Mouse (Mus musculus): Measurements from ENCODE around the gene Sel1l3. TPM values are rescaled to one million over a fixed set of nuclear protein-coding genes. Genes with fewer than 3 reads are reported as not detected.
A peak's percentile ranks its signal among the peaks of the same experiment; 100 is the strongest.

Sel1l3 gene
- polyA plus RNA-seq, 1 experiment, result 47.7 TPM

- Histone ChIP-seq H3K4me3 (ENCODE audit: insufficient read depth, low read length) (no peak overlapping the region), H3K27ac (ENCODE audit: insufficient read depth, low read length) (no peak overlapping the region), H3K4me1 (ENCODE audit: control insufficient read depth, insufficient read depth, low read length) (peaks cover 3% of the 10 kb centered on the region; the same call in 1 of the 2 replicates)
- no peak for TF ChIP-seq CTCF (IDR thresholded peaks at IDR 0.05; ENCODE audit: extremely low read depth, insufficient read depth, low read length)
- TF ChIP-seq POLR2A (IDR thresholded peaks at IDR 0.05; ENCODE audit: extremely low read depth, insufficient read depth, low read length), result no peak
These were observed 7.2 kb downstream of the Sel1l3 start for GRCm38 (mm10) chr5:53206575-53206974.

GRCm38 (mm10) chr5:53202748-53203147 lies 11.0 kb downstream of the Sel1l3 start:
- Histone ChIP-seq H3K4me3 (ENCODE audit: insufficient read depth, low read length) (no peak overlapping the region), H3K4me1 (ENCODE audit: control insufficient read depth, insufficient read depth, low read length) (0 out of 2 replicates have a peak, but pooled peaks cover 3% of the 10 kb centered on the region), H3K27ac (ENCODE audit: insufficient read depth, low read length) (no peak overlapping the region)
- TF ChIP-seq POLR2A (IDR thresholded peaks at IDR 0.05; ENCODE audit: extremely low read depth, insufficient read depth, low read length) (no peak), CTCF (IDR thresholded peaks at IDR 0.05; ENCODE audit: extremely low read depth, insufficient read depth, low read length) (no peak)

- Histone ChIP-seq H3K27ac (ENCODE audit: insufficient read depth, low read length) (no peak overlapping the region), H3K4me3 (ENCODE audit: insufficient read depth, low read length) (no peak overlapping the region), H3K4me1 (ENCODE audit: control insufficient read depth, insufficient read depth, low read length) (peaks cover 7% of the 10 kb centered on the region)
- no peak for TF ChIP-seq CTCF (IDR thresholded peaks at IDR 0.05; ENCODE audit: extremely low read depth, insufficient read depth, low read length)
- no peak for TF ChIP-seq POLR2A (IDR thresholded peaks at IDR 0.05; ENCODE audit: extremely low read depth, insufficient read depth, low read length)
These were observed 12.9 kb downstream of the Sel1l3 start for GRCm38 (mm10) chr5:53200825-53201224.

- TF ChIP-seq POLR2A (IDR thresholded peaks at IDR 0.05; ENCODE audit: extremely low read depth, insufficient read depth, low read length), result no peak
- TF ChIP-seq CTCF (IDR thresholded peaks at IDR 0.05; ENCODE audit: extremely low read depth, insufficient read depth, low read length), result no peak
- Histone ChIP-seq H3K4me3 (ENCODE audit: insufficient read depth, low read length) (no peak overlapping the region), H3K27ac (ENCODE audit: insufficient read depth, low read length) (no peak overlapping the region), H3K4me1 (ENCODE audit: control insufficient read depth, insufficient read depth, low read length) (peaks cover 12% of the 10 kb centered on the region)
These were observed 15.3 kb downstream of the Sel1l3 start for GRCm38 (mm10) chr5:53198408-53198807.

- H3K4me3 ChIP-seq (ENCODE audit: insufficient read depth, low read length), result no peak overlapping the region
- peaks cover 14% of the 10 kb centered on the region for H3K4me1 ChIP-seq (ENCODE audit: control insufficient read depth, insufficient read depth, low read length)
- H3K27ac ChIP-seq (ENCODE audit: insufficient read depth, low read length), result no peak overlapping the region
- TF ChIP-seq CTCF (IDR thresholded peaks at IDR 0.05; ENCODE audit: extremely low read depth, insufficient read depth, low read length) (no peak), POLR2A (IDR thresholded peaks at IDR 0.05; ENCODE audit: extremely low read depth, insufficient read depth, low read length) (no peak)
These were observed 17.2 kb downstream of the Sel1l3 start for GRCm38 (mm10) chr5:53196387-53197088.

GRCm38 (mm10) chr5:53194841-53195240 lies 18.9 kb downstream of the Sel1l3 start:
- H3K4me1 ChIP-seq (ENCODE audit: control insufficient read depth, insufficient read depth, low read length), result peaks cover 15% of the 10 kb centered on the region
- no peak overlapping the region for H3K4me3 ChIP-seq (ENCODE audit: insufficient read depth, low read length)
- H3K27ac ChIP-seq (ENCODE audit: insufficient read depth, low read length), result no peak overlapping the region
- TF ChIP-seq POLR2A (IDR thresholded peaks at IDR 0.05; ENCODE audit: extremely low read depth, insufficient read depth, low read length) (no peak), CTCF (IDR thresholded peaks at IDR 0.05; ENCODE audit: extremely low read depth, insufficient read depth, low read length) (no peak)

- TF ChIP-seq CTCF (IDR thresholded peaks at IDR 0.05; ENCODE audit: extremely low read depth, insufficient read depth, low read length), result no peak
- TF ChIP-seq POLR2A (IDR thresholded peaks at IDR 0.05; ENCODE audit: extremely low read depth, insufficient read depth, low read length), result no peak
- no peak overlapping the region for H3K4me3 ChIP-seq (ENCODE audit: insufficient read depth, low read length)
- peaks cover 15% of the 10 kb centered on the region for H3K4me1 ChIP-seq (ENCODE audit: control insufficient read depth, insufficient read depth, low read length)
- peak overlapping the region; percentile 18; the same call in 1 of the 2 replicates for H3K27ac ChIP-seq (ENCODE audit: insufficient read depth, low read length)
These were observed 19.3 kb downstream of the Sel1l3 start for GRCm38 (mm10) chr5:53194421-53194820.

- no peak for TF ChIP-seq POLR2A (IDR thresholded peaks at IDR 0.05; ENCODE audit: extremely low read depth, insufficient read depth, low read length)
- no peak for TF ChIP-seq CTCF (IDR thresholded peaks at IDR 0.05; ENCODE audit: extremely low read depth, insufficient read depth, low read length)
- H3K4me1 ChIP-seq (ENCODE audit: control insufficient read depth, insufficient read depth, low read length), result peaks cover 15% of the 10 kb centered on the region
- H3K27ac ChIP-seq (ENCODE audit: insufficient read depth, low read length), result no peak overlapping the region
- no peak overlapping the region for H3K4me3 ChIP-seq (ENCODE audit: insufficient read depth, low read length)
These were observed 20.4 kb downstream of the Sel1l3 start for GRCm38 (mm10) chr5:53193092-53194030.

GRCm38 (mm10) chr5:53188608-53189007 lies 25.1 kb downstream of the Sel1l3 start:
- H3K4me1 ChIP-seq (ENCODE audit: control insufficient read depth, insufficient read depth, low read length), result peaks cover 7% of the 10 kb centered on the region
- TF ChIP-seq POLR2A (IDR thresholded peaks at IDR 0.05; ENCODE audit: extremely low read depth, insufficient read depth, low read length) (no peak), CTCF (IDR thresholded peaks at IDR 0.05; ENCODE audit: extremely low read depth, insufficient read depth, low read length) (no peak)
- H3K27ac ChIP-seq (ENCODE audit: insufficient read depth, low read length), result no peak overlapping the region
- no peak overlapping the region for H3K4me3 ChIP-seq (ENCODE audit: insufficient read depth, low read length)
